Mouse (Mus musculus): ENCODE results near the gene Mpped1. TPM values are rescaled to one million over a fixed set of nuclear protein-coding genes. Genes with fewer than 3 reads are reported as not detected.

The Mpped1 gene
- polyA plus RNA-seq, 1 experiment from 2014 or later, result 0.39 TPM

- Histone ChIP-seq H3K9me3 (ENCODE audit: low read length) (no peaks in the 10 kb centered on the region), H3K27ac (ENCODE audit: low read length) (no peak overlapping the region), H3K4me3 (ENCODE audit: low read length) (no peak overlapping the region), H3K4me2 (replicated peaks; ENCODE audit: low read depth, low read length) (no peak overlapping the region), H3K9ac (replicated peaks; ENCODE audit: low read length) (no peak overlapping the region), H3K36me3 (ENCODE audit: insufficient read depth, low read length) (no peaks in the 10 kb centered on the region), H3K27me3 (ENCODE audit: insufficient read depth, low read length) (0 out of 2 replicates have a peak, but pooled peaks cover 2% of the 10 kb centered on the region), H3K4me1 (ENCODE audit: insufficient read depth, low read length) (no peaks in the 10 kb centered on the region)
- WGBS, result 70% methylated on average over 10 of the region's 10 CpGs
- no peak for ATAC-seq (ENCODE audit: low FRiP score, low TSS enrichment)
Measured at GRCm38 (mm10) chr15:83840950-83841719, 61.9 kb downstream of the Mpped1 start.

GRCm38 (mm10) chr15:83842419-83842818, 63.2 kb downstream of the Mpped1 start:
- H3K4me1 ChIP-seq (ENCODE audit: insufficient read depth, low read length), result no peaks in the 10 kb centered on the region
- H3K9ac ChIP-seq (replicated peaks; ENCODE audit: low read length), result no peak overlapping the region
- WGBS, result 65% methylated on average over 12 of the region's 12 CpGs
- 0 out of 2 replicates have a peak, but pooled peaks cover 2% of the 10 kb centered on the region for H3K27me3 ChIP-seq (ENCODE audit: insufficient read depth, low read length)
- H3K4me2 ChIP-seq (replicated peaks; ENCODE audit: low read depth, low read length), result no peak overlapping the region
- ATAC-seq (ENCODE audit: low FRiP score, low TSS enrichment), result no peak
- H3K27ac ChIP-seq (ENCODE audit: low read length), result no peak overlapping the region
- H3K9me3 ChIP-seq (ENCODE audit: low read length), result no peaks in the 10 kb centered on the region
- no peak overlapping the region for H3K4me3 ChIP-seq (ENCODE audit: low read length)
- H3K36me3 ChIP-seq (ENCODE audit: insufficient read depth, low read length), result no peaks in the 10 kb centered on the region

GRCm38 (mm10) chr15:83842915-83843789, 63.9 kb downstream of the Mpped1 start:
- no peak overlapping the region for H3K4me3 ChIP-seq (ENCODE audit: low read length)
- no peak overlapping the region for H3K4me2 ChIP-seq (replicated peaks; ENCODE audit: low read depth, low read length)
- ATAC-seq (ENCODE audit: low FRiP score, low TSS enrichment), result no peak
- no peak overlapping the region for H3K27ac ChIP-seq (ENCODE audit: low read length)
- 0 out of 2 replicates have a peak, but pooled peaks cover 2% of the 10 kb centered on the region for H3K27me3 ChIP-seq (ENCODE audit: insufficient read depth, low read length)
- no peaks in the 10 kb centered on the region for H3K36me3 ChIP-seq (ENCODE audit: insufficient read depth, low read length)
- no peak overlapping the region for H3K9ac ChIP-seq (replicated peaks; ENCODE audit: low read length)
- H3K9me3 ChIP-seq (ENCODE audit: low read length), result no peaks in the 10 kb centered on the region
- WGBS, result 43% methylated on average over 22 of the region's 22 CpGs
- no peaks in the 10 kb centered on the region for H3K4me1 ChIP-seq (ENCODE audit: insufficient read depth, low read length)

GRCm38 (mm10) chr15:83845734-83846133, 66.5 kb downstream of the Mpped1 start:
- no peak overlapping the region for H3K4me3 ChIP-seq (ENCODE audit: low read length)
- 39% methylated on average over 11 of the region's 11 CpGs for WGBS
- no peak overlapping the region for H3K4me2 ChIP-seq (replicated peaks; ENCODE audit: low read depth, low read length)
- H3K27me3 ChIP-seq (ENCODE audit: insufficient read depth, low read length), result 0 out of 2 replicates have a peak, but pooled peaks cover 2% of the 10 kb centered on the region
- no peak overlapping the region for H3K9ac ChIP-seq (replicated peaks; ENCODE audit: low read length)
- H3K36me3 ChIP-seq (ENCODE audit: insufficient read depth, low read length), result no peaks in the 10 kb centered on the region
- H3K4me1 ChIP-seq (ENCODE audit: insufficient read depth, low read length), result no peaks in the 10 kb centered on the region
- no peak overlapping the region for H3K27ac ChIP-seq (ENCODE audit: low read length)
- no peak for ATAC-seq (ENCODE audit: low FRiP score, low TSS enrichment)
- H3K9me3 ChIP-seq (ENCODE audit: low read length), result no peaks in the 10 kb centered on the region

- Histone ChIP-seq H3K27ac (ENCODE audit: low read length) (no peak overlapping the region), H3K9ac (replicated peaks; ENCODE audit: low read length) (no peak overlapping the region), H3K4me2 (replicated peaks; ENCODE audit: low read depth, low read length) (no peak overlapping the region), H3K4me3 (ENCODE audit: low read length) (no peak overlapping the region), H3K9me3 (ENCODE audit: low read length) (no peaks in the 10 kb centered on the region), H3K27me3 (ENCODE audit: insufficient read depth, low read length) (0 out of 2 replicates have a peak, but pooled peaks cover 2% of the 10 kb centered on the region), H3K36me3 (ENCODE audit: insufficient read depth, low read length) (no peaks in the 10 kb centered on the region), H3K4me1 (ENCODE audit: insufficient read depth, low read length) (no peaks in the 10 kb centered on the region)
- WGBS, result 37% methylated on average over 8 of the region's 8 CpGs
- ATAC-seq (ENCODE audit: low FRiP score, low TSS enrichment), result no peak
Measured at GRCm38 (mm10) chr15:83846592-83846991, 67.3 kb downstream of the Mpped1 start.

GRCm38 (mm10) chr15:83847512-83847911, 68.2 kb downstream of the Mpped1 start:
- H3K27ac ChIP-seq (ENCODE audit: low read length), result no peak overlapping the region
- no peak for ATAC-seq (ENCODE audit: low FRiP score, low TSS enrichment)
- WGBS, result 74% methylated on average over 4 of the region's 4 CpGs

GRCm38 (mm10) chr15:83848193-83848592, 68.9 kb downstream of the Mpped1 start:
- ATAC-seq (ENCODE audit: low FRiP score, low TSS enrichment), result no peak
- no peak overlapping the region for H3K4me2 ChIP-seq (replicated peaks; ENCODE audit: low read depth, low read length)
- 78% methylated on average over 9 of the region's 9 CpGs for WGBS
- no peak overlapping the region for H3K4me3 ChIP-seq (ENCODE audit: low read length)
- H3K9ac ChIP-seq (replicated peaks; ENCODE audit: low read length), result no peak overlapping the region
- H3K27ac ChIP-seq (ENCODE audit: low read length), result no peak overlapping the region
- H3K36me3 ChIP-seq (ENCODE audit: insufficient read depth, low read length), result no peaks in the 10 kb centered on the region
- no peaks in the 10 kb centered on the region for H3K9me3 ChIP-seq (ENCODE audit: low read length)
- no peaks in the 10 kb centered on the region for H3K27me3 ChIP-seq (ENCODE audit: insufficient read depth, low read length)
- no peaks in the 10 kb centered on the region for H3K4me1 ChIP-seq (ENCODE audit: insufficient read depth, low read length)

More at GRCm38 (mm10) chr15:83847512-83847911, 68.2 kb downstream of the Mpped1 start:
- Histone ChIP-seq H3K9ac (replicated peaks; ENCODE audit: low read length) (no peak overlapping the region), H3K4me1 (ENCODE audit: insufficient read depth, low read length) (no peaks in the 10 kb centered on the region), H3K9me3 (ENCODE audit: low read length) (no peaks in the 10 kb centered on the region), H3K4me3 (ENCODE audit: low read length) (no peak overlapping the region), H3K36me3 (ENCODE audit: insufficient read depth, low read length) (no peaks in the 10 kb centered on the region), H3K4me2 (replicated peaks; ENCODE audit: low read depth, low read length) (no peak overlapping the region), H3K27me3 (ENCODE audit: insufficient read depth, low read length) (no peaks in the 10 kb centered on the region)

- Histone ChIP-seq H3K4me2 (replicated peaks; ENCODE audit: low read depth, low read length) (no peak overlapping the region), H3K9ac (replicated peaks; ENCODE audit: low read length) (no peak overlapping the region), H3K4me1 (ENCODE audit: insufficient read depth, low read length) (no peaks in the 10 kb centered on the region), H3K36me3 (ENCODE audit: insufficient read depth, low read length) (no peaks in the 10 kb centered on the region), H3K4me3 (ENCODE audit: low read length) (no peak overlapping the region), H3K27me3 (ENCODE audit: insufficient read depth, low read length) (no peaks in the 10 kb centered on the region), H3K27ac (ENCODE audit: low read length) (no peak overlapping the region), H3K9me3 (ENCODE audit: low read length) (no peaks in the 10 kb centered on the region)
- ATAC-seq (ENCODE audit: low FRiP score, low TSS enrichment), result no peak
- WGBS, result 71% methylated on average over 5 of the region's 5 CpGs
Measured at GRCm38 (mm10) chr15:83853400-83853811, 74.1 kb downstream of the Mpped1 start.

GRCm38 (mm10) chr15:83857129-83857528, 77.9 kb downstream of the Mpped1 start:
- Histone ChIP-seq H3K4me1 (ENCODE audit: insufficient read depth, low read length) (no peaks in the 10 kb centered on the region), H3K27me3 (ENCODE audit: insufficient read depth, low read length) (no peaks in the 10 kb centered on the region)
- 18% methylated on average over 8 of the region's 8 CpGs for WGBS

More at GRCm38 (mm10) chr15:83857129-83857528, 77.9 kb downstream of the Mpped1 start:
- no peak for ATAC-seq (ENCODE audit: low FRiP score, low TSS enrichment)
- Histone ChIP-seq H3K36me3 (ENCODE audit: insufficient read depth, low read length) (no peaks in the 10 kb centered on the region), H3K27ac (ENCODE audit: low read length) (no peak overlapping the region), H3K4me2 (replicated peaks; ENCODE audit: low read depth, low read length) (no peak overlapping the region), H3K9ac (replicated peaks; ENCODE audit: low read length) (no peak overlapping the region), H3K4me3 (ENCODE audit: low read length) (no peak overlapping the region), H3K9me3 (ENCODE audit: low read length) (no peaks in the 10 kb centered on the region)
